Mouse (Mus musculus) limb, embryonic 14.5 days (tissue): ENCODE results near the gene Elp4. TPM values are rescaled to one million over a fixed set of nuclear protein-coding genes. Genes with fewer than 3 reads are reported as not detected.

ENCODE experiments used
- ATAC-seq: fragments of 200-750 bp; cut with Nextera tagmentation; 2 replicates; pipeline ENCODE4 v1.8.0; 2017; ENCODE audit warnings: low read depth, moderate number of reproducible peaks, moderate TSS enrichment; ENCODE audit not compliant: low FRiP score
- DNase-seq: peaks from one replicate; pipeline ENCODE4 v3.0.0-alpha.2; 2015; ENCODE audit warnings: low spot score
- H3K27ac ChIP-seq: fragments of 300-500 bp; sonication (generic); replicated peaks from 2 replicates; pipeline ENCODE4 v1.5.1; 2014; ENCODE audit warnings: low read depth, mild to moderate bottlenecking, low read length, moderate library complexity, mixed read lengths
- H3K27me3 ChIP-seq: fragments of 300-500 bp; sonication (generic); 2 replicates; pipeline ENCODE4 v1.6.1; 2014; ENCODE audit warnings: low read length, mixed read lengths; ENCODE audit not compliant: control insufficient read depth, insufficient read depth
- H3K36me3 ChIP-seq: fragments of 300-500 bp; sonication (generic); 2 replicates; pipeline ENCODE4 v1.6.1; 2014; ENCODE audit warnings: mild to moderate bottlenecking, low read length, moderate library complexity, mixed read lengths; ENCODE audit not compliant: control insufficient read depth, insufficient read depth
- H3K4me1 ChIP-seq: fragments of 300-500 bp; sonication (generic); 2 replicates; pipeline ENCODE4 v1.6.1; 2014; ENCODE audit warnings: antibody characterized with exemption, low read length, mixed read lengths; ENCODE audit not compliant: control insufficient read depth, insufficient read depth
- H3K4me2 ChIP-seq: fragments of 300-500 bp; sonication (generic); replicated peaks from 2 replicates; pipeline ENCODE4 v1.6.1; 2014; ENCODE audit warnings: low read depth, mild to moderate bottlenecking, low read length, moderate library complexity; ENCODE audit not compliant: severe bottlenecking
- H3K4me3 ChIP-seq: fragments of 300-500 bp; sonication (generic); replicated peaks from 2 replicates; pipeline ENCODE4 v1.5.1; 2014; ENCODE audit warnings: low read length
- H3K9ac ChIP-seq: fragments of 300-500 bp; sonication (generic); 2 replicates; pipeline ENCODE4 v1.6.1; 2014; ENCODE audit warnings: mild to moderate bottlenecking, low read depth, low read length, moderate library complexity; ENCODE audit not compliant: severe bottlenecking
- H3K9me3 ChIP-seq: fragments of 300-500 bp; sonication (generic); 2 replicates; pipeline ENCODE4 v1.6.1; 2016; ENCODE audit warnings: low read length; ENCODE audit not compliant: control insufficient read depth
- POLR2A ChIP-seq: fragments of 200-500 bp; IDR thresholded peaks from 2 replicates; pipeline ENCODE4 v1.8.0; 2012; ENCODE audit warnings: inconsistent platforms, mild to moderate bottlenecking, moderate library complexity, borderline replicate concordance; ENCODE audit not compliant: insufficient read depth, insufficient read length; ENCODE audit errors: extremely low read depth
- WGBS: fragments of 180-500 bp; shearing (Covaris S2); extraction: QIAGEN DNeasy Blood & Tissue Kit; methylation state at CpG from one replicate; pipeline ENCODE4 v1.1.7; 2014; 5-methylcytosine and 5-hydroxymethylcytosine counted together
- polyA plus RNA-seq, 2 experiments: library from polyadenylated mRNA; depleted of rRNA in 1 of 2; stranded (reverse) in 1 of 2; unstranded in 1 of 2; fragments of >200 nt; fragmentation: Nextera tagmentation in 1 of 2; extraction: Ambion mirVana in 1 of 2; gene quantifications; 2 replicates each; pipeline versions ENCODE4 v1.2.1 to v1.2.3; 2012 to 2014

Gene Elp4
- polyA plus RNA-seq, 2 experiments, result 12.5 to 31.2 TPM

DNA sequence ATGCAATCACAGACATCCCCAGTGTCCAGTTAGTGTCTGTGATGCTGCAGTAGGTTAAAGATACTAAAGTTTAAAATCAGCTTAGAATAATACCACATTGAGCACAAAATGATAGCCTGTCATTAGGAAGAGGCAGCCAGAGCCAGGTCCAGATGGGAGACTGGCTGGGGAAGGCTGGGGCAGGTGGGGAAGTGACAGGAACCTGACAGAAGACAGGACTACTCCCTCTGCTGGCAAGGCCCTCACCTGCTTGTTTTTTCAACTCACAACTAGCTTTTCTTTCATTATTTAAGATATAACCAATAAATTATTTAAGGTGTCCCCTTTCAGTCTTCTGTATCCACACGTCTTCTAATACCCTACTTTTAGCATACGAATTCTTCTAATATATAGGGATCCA lies 104.5 kb downstream of the Elp4 start:
- H3K4me3 ChIP-seq, result no peak overlapping the region
- no peaks in the 10 kb centered on the region for H3K9me3 ChIP-seq
- 50% methylated on average over 2 of the region's 2 CpGs for WGBS
- no peaks in the 10 kb centered on the region for H3K36me3 ChIP-seq
- H3K27me3 ChIP-seq, result no peaks in the 10 kb centered on the region
- no peak overlapping the region for H3K9ac ChIP-seq
- no peak for TF ChIP-seq POLR2A
- ATAC-seq (no peak), DNase-seq (peak; percentile 22)
- H3K4me2 ChIP-seq, result no peak overlapping the region
- no peaks in the 10 kb centered on the region for H3K4me1 ChIP-seq
- H3K27ac ChIP-seq, result no peak overlapping the region

DNA sequence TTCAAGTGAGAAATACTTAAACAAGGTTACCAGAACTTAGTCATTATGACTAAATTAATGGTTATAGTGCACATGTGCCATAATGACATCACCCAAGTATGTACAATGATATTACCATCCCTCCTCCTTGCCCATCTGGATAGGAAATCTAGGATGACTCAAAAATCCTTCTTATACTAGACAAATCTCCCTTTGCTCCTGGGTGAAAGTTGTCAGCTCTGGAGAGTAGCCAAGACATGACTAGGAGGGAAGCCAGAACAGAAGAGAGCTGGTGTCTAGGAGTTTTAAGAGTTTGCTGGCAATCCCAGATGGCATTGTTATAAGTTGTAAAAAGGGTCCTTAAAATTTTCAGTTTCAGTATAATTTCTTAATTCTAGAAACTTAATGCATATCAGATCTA lies 106.5 kb downstream of the Elp4 start:
- H3K4me3 ChIP-seq, result no peak overlapping the region
- DNase-seq (no peak), ATAC-seq (no peak)
- H3K36me3 ChIP-seq, result no peaks in the 10 kb centered on the region
- TF ChIP-seq POLR2A, result no peak
- H3K27me3 ChIP-seq, result no peaks in the 10 kb centered on the region
- no peak overlapping the region for H3K9ac ChIP-seq
- H3K9me3 ChIP-seq, result no peaks in the 10 kb centered on the region
- no peaks in the 10 kb centered on the region for H3K4me1 ChIP-seq
- no peak overlapping the region for H3K4me2 ChIP-seq
- H3K27ac ChIP-seq, result no peak overlapping the region

DNA sequence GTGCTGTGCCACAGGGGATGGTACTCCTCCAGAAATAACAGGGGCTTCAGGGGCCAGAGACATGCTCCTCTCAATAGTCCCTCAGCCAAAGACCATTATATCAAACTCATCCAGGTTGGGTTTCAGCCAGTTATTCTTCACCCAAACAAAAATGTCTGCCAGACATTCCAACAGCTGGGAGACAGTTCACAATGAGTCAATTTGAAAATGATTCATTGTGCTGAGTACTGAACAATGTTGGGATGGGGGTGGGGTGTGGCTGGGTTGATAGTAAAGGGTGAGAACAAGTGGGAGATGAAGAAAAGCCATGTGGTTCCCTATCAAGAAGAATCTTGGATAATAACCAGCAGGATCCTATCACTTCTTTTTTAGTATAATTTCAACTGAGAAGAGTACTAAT lies 108.3 kb downstream of the Elp4 start:
- Histone ChIP-seq H3K27ac (no peak overlapping the region), H3K27me3 (no peaks in the 10 kb centered on the region), H3K36me3 (no peaks in the 10 kb centered on the region), H3K9ac (no peak overlapping the region), H3K4me1 (no peaks in the 10 kb centered on the region), H3K4me2 (no peak overlapping the region), H3K9me3 (no peaks in the 10 kb centered on the region), H3K4me3 (no peak overlapping the region)
- TF ChIP-seq POLR2A, result no peak
- DNase-seq, result no peak
- ATAC-seq, result no peak

DNA sequence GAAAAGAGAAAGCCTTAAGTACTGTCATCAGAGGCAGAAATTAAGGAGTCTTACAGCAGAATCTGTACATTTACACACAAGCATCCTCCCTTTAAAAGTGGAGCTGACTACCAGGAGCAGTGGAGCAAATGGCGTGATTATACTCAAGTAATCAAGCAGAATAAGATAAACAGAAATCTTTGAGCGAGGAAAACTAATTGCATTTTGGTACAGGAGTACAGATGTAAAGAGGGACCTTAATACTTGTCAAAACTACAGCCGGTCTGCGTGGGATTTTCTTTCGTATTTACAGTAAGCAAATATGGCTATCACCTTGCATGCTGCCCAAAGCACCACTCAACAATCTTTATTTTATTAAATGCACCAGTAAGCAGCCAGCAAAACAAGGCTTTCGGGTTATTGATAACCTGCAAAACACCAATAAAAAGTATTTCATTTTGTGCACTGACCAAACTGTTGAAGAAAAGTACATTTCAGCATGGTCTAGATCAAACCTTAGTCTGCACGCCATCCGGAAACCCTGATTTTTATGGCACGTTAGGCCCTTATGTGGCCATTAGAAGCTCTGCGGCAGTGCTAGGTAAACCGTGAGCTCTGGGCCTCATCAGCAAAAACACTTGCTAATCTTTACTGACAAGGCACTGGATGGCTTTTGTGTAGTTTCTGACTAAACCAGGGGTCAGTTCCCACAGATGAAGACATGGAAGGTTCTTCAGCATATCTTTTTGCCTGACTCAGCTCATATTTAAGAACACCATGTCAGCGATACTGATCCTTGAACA lies 111.8 kb downstream of the Elp4 start:
- TF ChIP-seq POLR2A, result no peak
- H3K9ac ChIP-seq, result no peak overlapping the region
- H3K4me1 ChIP-seq, result no peaks in the 10 kb centered on the region
- no peaks in the 10 kb centered on the region for H3K27me3 ChIP-seq
- DNase-seq (no peak), ATAC-seq (no peak)
- no peak overlapping the region for H3K4me2 ChIP-seq
- H3K9me3 ChIP-seq, result no peaks in the 10 kb centered on the region
- 56% methylated on average over 12 of the region's 12 CpGs for WGBS
- H3K27ac ChIP-seq, result no peak overlapping the region
- H3K36me3 ChIP-seq, result no peaks in the 10 kb centered on the region
- no peak overlapping the region for H3K4me3 ChIP-seq

DNA sequence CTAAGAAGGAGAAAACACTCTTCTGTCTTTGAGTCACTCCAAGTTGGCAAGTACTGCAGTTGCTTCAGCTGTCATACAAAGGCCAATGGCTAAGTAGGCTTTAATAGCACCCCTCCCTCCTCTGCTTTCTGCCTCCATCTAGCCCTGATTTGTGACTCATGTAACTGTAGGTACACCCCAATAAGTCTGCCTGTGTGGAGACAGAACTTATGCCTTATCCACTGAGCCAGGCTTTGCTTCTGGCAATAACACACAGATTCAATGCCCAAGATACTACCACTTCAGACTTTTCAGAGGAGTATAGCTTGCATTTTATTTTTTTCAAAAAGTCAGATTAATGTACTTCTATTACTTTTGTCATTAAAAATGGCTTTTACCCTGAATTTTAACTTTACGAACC lies 114.4 kb downstream of the Elp4 start:
- no peaks in the 10 kb centered on the region for H3K27me3 ChIP-seq
- H3K36me3 ChIP-seq, result no peaks in the 10 kb centered on the region
- no peaks in the 10 kb centered on the region for H3K4me1 ChIP-seq
- H3K9me3 ChIP-seq, result no peaks in the 10 kb centered on the region
- H3K4me2 ChIP-seq, result no peak overlapping the region
- DNase-seq (no peak), ATAC-seq (no peak)
- no peak overlapping the region for H3K9ac ChIP-seq
- TF ChIP-seq POLR2A, result no peak
- no peak overlapping the region for H3K27ac ChIP-seq
- 79% methylated on average over 1 of the region's 1 CpGs for WGBS
- no peak overlapping the region for H3K4me3 ChIP-seq

DNA sequence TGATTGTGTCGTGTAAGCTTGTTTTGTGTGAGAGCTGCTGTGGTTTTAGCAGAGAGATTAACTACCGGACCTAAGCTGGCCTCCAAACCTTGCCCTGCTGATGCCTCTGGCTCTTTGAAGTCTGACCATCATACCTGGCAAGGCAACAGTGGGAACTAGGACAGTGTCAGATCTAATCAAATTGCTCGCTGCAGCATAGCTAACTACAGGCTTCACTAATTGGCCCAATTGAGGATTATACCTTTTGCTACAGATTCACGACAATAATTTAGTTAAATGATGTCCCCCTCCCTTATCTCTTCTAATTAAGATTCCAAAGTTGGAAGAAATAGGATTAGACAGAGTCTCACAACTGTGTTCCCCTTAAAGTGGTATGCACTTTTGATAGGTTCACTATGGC lies 116.6 kb downstream of the Elp4 start:
- WGBS, result 60% methylated on average over 4 of the region's 4 CpGs
- Histone ChIP-seq H3K4me1 (no peaks in the 10 kb centered on the region), H3K27ac (no peak overlapping the region), H3K4me2 (no peak overlapping the region), H3K9ac (no peak overlapping the region), H3K27me3 (no peaks in the 10 kb centered on the region), H3K4me3 (no peak overlapping the region), H3K36me3 (no peaks in the 10 kb centered on the region), H3K9me3 (no peaks in the 10 kb centered on the region)
- no peak for TF ChIP-seq POLR2A
- ATAC-seq (no peak), DNase-seq (no peak)
